ENCODE assay signal across 14 mouse cellular contexts in the genomic region with DNA sequence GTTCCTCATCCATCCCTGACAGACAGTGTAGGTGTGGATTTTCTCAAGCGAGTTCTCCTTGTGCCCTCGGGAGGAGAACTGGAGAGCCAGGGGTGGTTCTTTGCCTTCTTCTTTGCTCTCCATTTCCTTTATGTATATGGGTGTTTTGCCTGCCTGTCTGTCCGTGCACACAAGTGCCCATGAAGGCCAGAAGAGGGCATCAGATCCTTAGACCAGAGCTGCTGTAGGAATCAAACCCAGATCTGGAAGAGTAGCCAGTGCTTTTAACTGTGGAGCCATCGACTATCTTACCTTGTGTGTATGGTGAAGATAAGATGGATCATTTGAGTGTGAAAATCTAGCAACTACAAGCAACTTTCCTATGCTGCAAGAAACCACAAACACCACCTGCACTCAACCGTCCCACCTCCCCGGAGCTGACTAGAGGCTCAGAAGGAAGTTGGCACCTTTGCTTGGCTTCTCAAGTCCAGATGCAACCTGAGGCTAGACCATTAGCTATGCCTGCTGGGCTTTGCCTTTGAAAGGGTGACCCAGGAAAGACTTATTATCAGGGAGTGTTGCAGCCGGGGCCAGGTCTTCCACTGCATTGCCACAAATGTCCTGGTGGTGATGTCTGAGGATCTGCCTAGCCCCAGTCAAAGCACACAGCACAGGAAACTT. TPM values are rescaled to one million over a fixed set of nuclear protein-coding genes. Genes with fewer than 3 reads are reported as not detected.
DNase-seq lines count a peak whose midpoint lies in the region; ATAC-seq and TF ChIP-seq lines count a peak whose summit lies in the region.
"Had no signal": no experiment of that assay in that cellular context is flagged by ENCODE, and none has a peak within 500 bp of the region (broad histone marks: within the 10 kb centered on the region; RNA-seq: fewer than 3 reads in every experiment).

No protein-coding gene starts in this region.

- no peak; the same call in 1 of the 2 replicates for TF ChIP-seq RAD21 in MEL (IDR thresholded peaks at IDR 0.05; ENCODE audit: low read depth, low read length)

- no peak for DNase-seq in cerebellum, adult 2 months
- no peak for DNase-seq in cerebellum, adult 18-20 months
- peak; percentile 48 to 51 for DNase-seq in kidney, postnatal 36 days
- DNase-seq in MEL (ENCODE audit: low read depth, low spot score), result peak; percentile 43
- DNase-seq in stomach, postnatal 0 days (ENCODE audit: low spot score), result no peak
- DNase-seq in layer of hippocampus, postnatal 14 days (ENCODE audit: low spot score in 2 of 2), result no peak
- DNase-seq in cerebellum, postnatal 4 days (ENCODE audit: low spot score in 2 of 2), result no peak
- DNase-seq: cerebellum, postnatal 14 days; heart, adult 18-20 months had no signal

- no peak for TF ChIP-seq POLR2A in cerebellum, adult 2 months (IDR thresholded peaks at IDR 0.05; ENCODE audit: borderline replicate concordance, insufficient read depth, low read length)
- TF ChIP-seq POLR2A in MEL (IDR thresholded peaks at IDR 0.05; ENCODE audit: control insufficient read depth in 1 of 2, insufficient read depth in 1 of 2, low read depth in 1 of 2, low read length in 2 of 2, poor library complexity in 1 of 2), result no peak

- no peaks in the 10 kb centered on the region for H3K27me3 ChIP-seq in cerebellum, adult 2 months (ENCODE audit: control insufficient read depth, insufficient read depth, low read length)
- H3K27me3 ChIP-seq in kidney, embryonic 15.5 days, result no peaks in the 10 kb centered on the region
- 0 out of 4 replicates have a peak, but pooled peaks cover 0 to 5% of the 10 kb centered on the region in 2 experiments for H3K27me3 ChIP-seq in MEL (ENCODE audit: control insufficient read depth in 1 of 2, insufficient read depth in 2 of 2, low read length in 2 of 2)
- H3K27me3 ChIP-seq in stomach, postnatal 0 days (ENCODE audit: control insufficient read depth, insufficient read depth, low read length), result no peaks in the 10 kb centered on the region
- H3K27me3 ChIP-seq: lung, embryonic 15.5 days had no signal

- ATAC-seq in kidney, embryonic 15.5 days (replicated peaks; ENCODE audit: low FRiP score), result no peak
- no peak for ATAC-seq in stomach, postnatal 0 days (ENCODE audit: low FRiP score, low TSS enrichment)
- ATAC-seq: hindbrain, embryonic 16.5 days; midbrain, embryonic 16.5 days had no signal

- no peak overlapping the region for H3K4me2 ChIP-seq in kidney, embryonic 15.5 days
- H3K4me2 ChIP-seq in stomach, postnatal 0 days (replicated peaks; ENCODE audit: low read depth), result no peak overlapping the region
- H3K4me2 ChIP-seq: lung, embryonic 15.5 days had no signal

- H3K9me3 ChIP-seq in kidney, embryonic 15.5 days (replicated peaks), result no peaks in the 10 kb centered on the region
- no peaks in the 10 kb centered on the region for H3K9me3 ChIP-seq in MEL (replicated peaks; ENCODE audit: insufficient read depth, low read length)
- H3K9me3 ChIP-seq in stomach, postnatal 0 days (ENCODE audit: control insufficient read depth, low read length), result no peaks in the 10 kb centered on the region
- H3K9me3 ChIP-seq: lung, embryonic 15.5 days had no signal

- H3K27ac ChIP-seq in cerebellum, adult 2 months (ENCODE audit: insufficient read depth, low read length), result no peak overlapping the region
- H3K27ac ChIP-seq in kidney, embryonic 15.5 days, result no peak overlapping the region
- H3K27ac ChIP-seq in MEL (ENCODE audit: control insufficient read depth, low read depth, low read length), result no peak overlapping the region
- H3K27ac ChIP-seq in stomach, postnatal 0 days (replicated peaks), result no peak overlapping the region
- H3K27ac ChIP-seq: lung, embryonic 15.5 days had no signal

- no peaks in the 10 kb centered on the region for H3K4me1 ChIP-seq in cerebellum, adult 2 months (ENCODE audit: control insufficient read depth, insufficient read depth, low read length)
- H3K4me1 ChIP-seq in kidney, embryonic 15.5 days, result peaks cover 7% of the 10 kb centered on the region
- H3K4me1 ChIP-seq in MEL (ENCODE audit: control insufficient read depth in 1 of 2, insufficient read depth in 2 of 2, low read length in 2 of 2), result peaks cover 0 to 12% of the 10 kb centered on the region in 2 experiments; a peak in 2 of 4 replicates
- H3K4me1 ChIP-seq in stomach, postnatal 0 days (replicated peaks; ENCODE audit: control insufficient read depth, insufficient read depth), result no peaks in the 10 kb centered on the region
- H3K4me1 ChIP-seq: lung, embryonic 15.5 days had no signal

- no peak overlapping the region for H3K4me3 ChIP-seq in cerebellum, adult 2 months (replicated peaks; ENCODE audit: insufficient read depth, low read depth, low read length)
- no peak overlapping the region for H3K4me3 ChIP-seq in kidney, embryonic 15.5 days (replicated peaks)
- H3K4me3 ChIP-seq in MEL (ENCODE audit: control insufficient read depth in 1 of 2, insufficient read depth in 1 of 2, low read depth in 2 of 2, low read length in 2 of 2), result no peak overlapping the region
- no peak overlapping the region for H3K4me3 ChIP-seq in stomach, postnatal 0 days (ENCODE audit: low read depth, low read length)
- H3K4me3 ChIP-seq: lung, embryonic 15.5 days had no signal

- no peaks in the 10 kb centered on the region for H3K79me2 ChIP-seq in MEL (ENCODE audit: control insufficient read depth, insufficient read depth, low read length, poor library complexity)

- TF ChIP-seq EP300 in MEL (IDR thresholded peaks at IDR 0.05; ENCODE audit: low read depth in 1 of 2, low read length in 2 of 2), result no peak
- no peak for TF ChIP-seq EP300 in stomach, postnatal 0 days (optimal IDR thresholded peaks at IDR 0.05)

- no peaks in the 10 kb centered on the region for H3K36me3 ChIP-seq in kidney, embryonic 15.5 days
- H3K36me3 ChIP-seq in MEL (ENCODE audit: control insufficient read depth in 1 of 2, insufficient read depth in 2 of 2, low read length in 2 of 2), result no peaks in the 10 kb centered on the region; a peak in 1 of 4 replicates
- no peaks in the 10 kb centered on the region for H3K36me3 ChIP-seq in stomach, postnatal 0 days (ENCODE audit: control insufficient read depth, insufficient read depth, low read length)
- H3K36me3 ChIP-seq: lung, embryonic 15.5 days had no signal

- TF ChIP-seq CTCF in cerebellum, adult 2 months (IDR thresholded peaks at IDR 0.05; ENCODE audit: borderline replicate concordance, insufficient read depth, low read depth, low read length), result peak; percentile 22; the same call in 1 of the 2 replicates
- TF ChIP-seq CTCF in MEL (IDR thresholded peaks at IDR 0.05 in 2 of 3, conservative IDR thresholded peaks at IDR 0.05 in 1 of 3; ENCODE audit: control insufficient read depth in 1 of 3, insufficient read depth in 1 of 3, low read depth in 2 of 3, low read length in 3 of 3, poor library complexity in 1 of 3, severe bottlenecking in 1 of 3), result peak in 2 of 3 experiments; percentile 42 to 43; a peak in 5 of 6 replicates
- TF ChIP-seq CTCF in stomach, postnatal 0 days (IDR thresholded peaks at IDR 0.05; ENCODE audit: low read depth), result peak; percentile 70

- WGBS in cerebellum, adult 2 months, result 57% methylated on average over 7 of the region's 7 CpGs
- WGBS in kidney, embryonic 15.5 days, result 47% methylated on average over 7 of the region's 7 CpGs
- WGBS in stomach, postnatal 0 days, result 40% methylated on average over 7 of the region's 7 CpGs

- no peak overlapping the region for H3K9ac ChIP-seq in kidney, embryonic 15.5 days
- H3K9ac ChIP-seq in MEL (ENCODE audit: control insufficient read depth, low read depth, low read length, poor library complexity, severe bottlenecking), result no peak overlapping the region
- H3K9ac ChIP-seq in stomach, postnatal 0 days (ENCODE audit: low read length), result no peak overlapping the region
- H3K9ac ChIP-seq: lung, embryonic 15.5 days had no signal

TF ChIP-seq in MEL, 35 proteins besides CTCF, POLR2A, EP300 and RAD21:
- TF ChIP-seq ZMIZ1 (IDR thresholded peaks at IDR 0.05; ENCODE audit: low read depth, low read length) (no peak), SIN3A (IDR thresholded peaks at IDR 0.05; ENCODE audit: low read length) (no peak), TAL1 (IDR thresholded peaks at IDR 0.05; ENCODE audit: low read length) (no peak), CHD2 (IDR thresholded peaks at IDR 0.05; ENCODE audit: low read length) (no peak), SMC3 (IDR thresholded peaks at IDR 0.05; ENCODE audit: low read depth, low read length) (peak; percentile 30; the same call in 1 of the 2 replicates), ZNF384 (IDR thresholded peaks at IDR 0.05; ENCODE audit: low read depth, low read length) (no peak), JUND (IDR thresholded peaks at IDR 0.05; ENCODE audit: low read depth, low read length) (no peak), MAX (IDR thresholded peaks at IDR 0.05; ENCODE audit: low read length) (no peak), GATA1 (IDR thresholded peaks at IDR 0.05; ENCODE audit: low read depth, low read length) (0 out of 2 replicates have a peak, but pooled peaks have one; percentile 11)

RNA-seq across cellular contexts. Expression of a gene that starts 27.3 kb away (rescaled TPM):
- 76.3 and 86.4 TPM in 2 replicates for polyA plus RNA-seq in cerebellum, adult 2 months (2012; rRNA removed)
- polyA plus RNA-seq in kidney, embryonic 15.5 days (2015; fragmentation: Nextera tagmentation; extraction: Ambion mirVana), result 4.6 and 4.8 TPM in 2 replicates
- 37.6 and 39.2 TPM in 2 replicates for total RNA-seq in MEL (2012; rRNA removed)
- 10 to 100 TPM in 1 of 2 experiments, not detected in 1; 63.0 TPM for polyA plus RNA-seq in MEL (2012; ENCODE audit: insufficient read depth in 1 of 2, insufficient read length in 2 of 2, low read depth in 1 of 2, low replicate concordance in 2 of 2, missing spikeins in 1 of 2)
- polyA plus RNA-seq in stomach, postnatal 0 days (2015; fragmentation: Nextera tagmentation; extraction: Ambion mirVana), result 4.7 and 7.1 TPM in 2 replicates
- total RNA-seq in layer of hippocampus, postnatal 14 days (2021), result 100 to 1,000 TPM in 1 of 2 experiments, 10 to 100 TPM in 1; 93.8 to 106 TPM

RNA-seq across cellular contexts. Expression of a gene that starts 41.5 kb away (rescaled TPM):
- polyA plus RNA-seq in cerebellum, adult 2 months (2012; rRNA removed), result 0.03 and 0.10 TPM in 2 replicates
- polyA plus RNA-seq in kidney, embryonic 15.5 days (2015; fragmentation: Nextera tagmentation; extraction: Ambion mirVana), result 7.9 and 8.9 TPM in 2 replicates
- total RNA-seq in MEL (2012; rRNA removed), result 0.04 TPM in 1 of 2 replicates, not detected in the other
- not detected for polyA plus RNA-seq in MEL (2012; ENCODE audit: insufficient read depth in 1 of 2, insufficient read length in 2 of 2, low read depth in 1 of 2, low replicate concordance in 2 of 2, missing spikeins in 1 of 2)
- polyA plus RNA-seq in stomach, postnatal 0 days (2015; fragmentation: Nextera tagmentation; extraction: Ambion mirVana), result 0.35 and 0.38 TPM in 2 replicates
- under 1 TPM in 1 of 2 experiments, not detected in 1; 0.17 TPM for total RNA-seq in layer of hippocampus, postnatal 14 days (2021)
- total RNA-seq: adrenal gland, postnatal 25 days; heart, adult 18-20 months had no signal
- polyA plus RNA-seq: hindbrain, embryonic 16.5 days; lung, embryonic 15.5 days; midbrain, embryonic 16.5 days had no signal

Comparison
In these comparisons a context has a peak if more than half of its experiments do, and no peak if none do; other contexts are left out.
1. DNase-seq: peak in kidney, postnatal 36 days (2 of 2) and MEL (single experiment); none in cerebellum, adult 2 months (0 of 2), cerebellum, adult 18-20 months (0 of 2), stomach, postnatal 0 days (single experiment), layer of hippocampus, postnatal 14 days (0 of 2) and cerebellum, postnatal 4 days (0 of 2).
2. Peak in every context shown above with its lines, with median percentiles within 50 percentile points of each other: CTCF ChIP-seq.